Mouse (Mus musculus): ENCODE measurements around the gene Iqcf5. TPM values are rescaled to one million over a fixed set of nuclear protein-coding genes. Genes with fewer than 3 reads are reported as not detected.
"Not testable (repeated sequence)": the region's sequence is repeated elsewhere in the genome, so short reads cannot be mapped to it uniquely, and the experiment has no call there.

The Iqcf5 gene
- polyA plus RNA-seq, 1 experiment from 2014 or later = not detected

DNA sequence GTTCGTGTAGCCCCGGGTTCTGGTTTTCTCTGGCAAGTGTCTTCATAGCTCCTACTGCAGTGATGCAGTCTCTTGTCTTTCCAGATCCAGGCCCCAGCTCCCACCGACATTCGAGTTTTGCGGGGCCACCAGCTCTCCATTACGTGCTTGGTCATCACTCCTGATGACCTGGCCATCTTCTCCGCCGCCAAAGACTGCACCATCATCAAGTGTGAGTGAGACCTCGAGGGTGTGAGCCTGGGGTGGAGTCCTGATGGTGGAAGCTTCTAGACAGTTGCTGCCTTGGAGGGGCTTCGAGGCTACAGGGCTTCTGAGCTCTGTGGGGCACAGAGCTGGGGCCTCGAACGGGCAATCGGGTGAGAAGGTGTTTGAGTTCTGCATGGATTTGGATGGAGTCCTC lies 32.7 kb upstream of the Iqcf5 start:
- Histone ChIP-seq H3K36me3 (peaks cover 65% of the 10 kb centered on the region), H3K4me3 (no peak overlapping the region), H3K9ac (no peak overlapping the region), H3K27ac (no peak overlapping the region), H3K4me1 (peaks cover 12% of the 10 kb centered on the region), H3K9me3 (no peaks in the 10 kb centered on the region), H3K4me2 (no peak overlapping the region), H3K27me3 (no peaks in the 10 kb centered on the region)
- WGBS = 93% methylated on average over 13 of the region's 13 CpGs
- ATAC-seq (ENCODE audit: insufficient number of reproducible peaks, insufficient read depth, low FRiP score, low TSS enrichment, low read depth) = no peak

DNA sequence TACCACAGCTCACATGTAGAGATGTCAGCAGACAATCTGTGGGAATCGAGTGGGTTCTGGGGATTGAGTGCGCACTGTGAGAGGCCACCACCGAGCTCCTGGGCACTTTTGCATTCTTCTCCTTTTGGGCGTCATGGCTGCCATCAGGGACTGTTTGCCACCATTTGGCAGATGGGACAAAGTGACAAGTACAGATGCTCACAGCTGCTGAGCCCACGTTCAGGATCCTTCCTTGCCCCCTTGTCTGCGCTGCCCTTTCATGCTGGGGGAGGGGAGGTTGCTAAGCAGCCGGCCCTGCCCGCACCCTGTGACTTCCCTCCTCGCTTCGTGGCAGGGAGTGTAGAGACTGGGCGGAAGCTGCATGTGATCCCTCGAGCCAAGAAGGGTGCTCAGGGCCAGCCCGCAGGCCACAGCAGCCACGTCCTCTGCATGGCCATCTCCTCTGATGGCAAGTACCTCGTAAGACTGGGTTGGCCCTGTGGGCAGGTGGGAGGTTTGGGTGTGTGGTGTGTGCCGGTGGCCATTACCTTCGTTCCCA lies 31.7 kb upstream of the Iqcf5 start:
- 92% methylated on average over 17 of the region's 17 CpGs for WGBS
- Histone ChIP-seq H3K4me2 (no peak overlapping the region), H3K4me1 (peaks cover 11% of the 10 kb centered on the region), H3K27ac (no peak overlapping the region), H3K9ac (0 out of 2 replicates have a peak overlapping the region, but pooled peaks have one; percentile 36), H3K4me3 (no peak overlapping the region), H3K27me3 (no peaks in the 10 kb centered on the region), H3K9me3 (no peaks in the 10 kb centered on the region), H3K36me3 (peaks cover 65% of the 10 kb centered on the region)
- ATAC-seq (ENCODE audit: insufficient number of reproducible peaks, insufficient read depth, low FRiP score, low TSS enrichment, low read depth) = no peak

DNA sequence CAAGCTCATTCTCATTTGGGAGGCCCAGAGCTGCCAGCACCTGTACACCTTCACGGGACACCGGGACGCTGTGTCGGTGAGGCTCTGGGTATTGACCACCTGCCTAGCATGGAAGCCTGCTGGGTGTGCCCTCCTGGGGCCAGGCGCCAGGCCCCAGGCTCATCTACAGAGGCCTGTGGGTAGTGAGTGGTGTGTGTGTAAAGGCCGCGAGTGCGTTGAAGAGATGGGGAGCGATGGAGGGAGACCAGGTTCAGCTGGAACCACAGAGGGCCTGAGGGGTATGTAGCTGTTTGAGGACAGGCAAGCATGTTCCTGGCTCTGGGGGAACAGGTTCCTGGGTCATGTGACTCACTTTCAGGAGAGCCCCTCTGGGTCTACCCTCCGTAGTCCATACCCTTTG lies 31.2 kb upstream of the Iqcf5 start:
- no peak for ATAC-seq (ENCODE audit: insufficient number of reproducible peaks, insufficient read depth, low FRiP score, low TSS enrichment, low read depth)
- H3K27me3 ChIP-seq = no peaks in the 10 kb centered on the region
- WGBS = 95% methylated on average over 10 of the region's 10 CpGs

DNA sequence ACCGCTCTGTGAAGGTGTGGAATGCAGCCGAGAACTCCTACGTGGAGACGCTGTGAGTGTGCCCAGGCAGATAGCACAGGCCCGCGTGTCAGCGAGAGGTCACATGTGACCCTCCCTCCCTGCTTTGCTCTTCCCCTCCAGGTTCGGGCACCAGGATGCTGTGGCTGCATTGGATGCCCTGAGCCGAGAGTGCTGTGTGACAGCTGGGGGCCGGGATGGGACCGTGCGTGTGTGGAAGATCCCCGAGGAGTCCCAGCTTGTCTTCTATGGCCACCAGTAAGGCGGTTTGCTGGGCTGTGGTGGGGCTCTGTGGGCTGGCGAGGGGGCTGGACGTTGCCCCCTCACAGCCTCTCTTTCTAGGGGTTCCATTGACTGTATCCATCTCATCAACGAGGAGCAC lies 30.8 kb upstream of the Iqcf5 start:
- H3K9ac ChIP-seq = no peak overlapping the region
- H3K4me1 ChIP-seq = 0 out of 2 replicates have a peak, but pooled peaks cover 2% of the 10 kb centered on the region
- H3K9me3 ChIP-seq = no peaks in the 10 kb centered on the region
- no peak for ATAC-seq (ENCODE audit: insufficient number of reproducible peaks, insufficient read depth, low FRiP score, low TSS enrichment, low read depth)
- peaks cover 65% of the 10 kb centered on the region for H3K36me3 ChIP-seq
- no peak overlapping the region for H3K4me2 ChIP-seq
- no peak overlapping the region for H3K4me3 ChIP-seq
- no peaks in the 10 kb centered on the region for H3K27me3 ChIP-seq
- WGBS = 90% methylated on average over 17 of the region's 17 CpGs
- H3K27ac ChIP-seq = no peak overlapping the region

More for the DNA sequence above, 31.2 kb upstream of the Iqcf5 start:
- Histone ChIP-seq H3K4me3 (no peak overlapping the region), H3K4me2 (no peak overlapping the region), H3K9me3 (no peaks in the 10 kb centered on the region), H3K4me1 (peaks cover 6% of the 10 kb centered on the region), H3K9ac (0 out of 2 replicates have a peak overlapping the region, but pooled peaks have one; percentile 36), H3K36me3 (peaks cover 65% of the 10 kb centered on the region), H3K27ac (no peak overlapping the region)

DNA sequence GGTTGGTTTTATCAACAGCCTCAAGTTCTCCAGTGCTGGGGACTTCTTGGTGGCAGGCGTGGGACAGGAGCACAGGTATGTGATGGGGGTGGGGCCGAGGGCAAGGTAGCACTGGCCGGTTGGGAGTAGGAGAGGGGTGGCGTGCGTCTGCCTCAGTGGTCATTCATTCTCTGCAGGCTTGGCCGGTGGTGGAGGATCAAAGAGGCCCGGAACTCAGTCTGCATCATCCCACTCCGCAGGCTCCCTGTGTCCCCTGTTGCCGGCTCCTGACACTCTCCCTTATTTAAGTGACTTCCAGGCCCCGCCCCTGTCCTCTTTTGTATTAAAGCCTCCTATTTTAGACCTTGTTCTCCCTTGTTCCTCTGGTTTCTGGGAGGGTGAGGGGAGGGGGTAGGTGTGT lies 29.3 kb upstream of the Iqcf5 start:
- H3K4me2 ChIP-seq = no peak overlapping the region
- no peaks in the 10 kb centered on the region for H3K27me3 ChIP-seq
- no peaks in the 10 kb centered on the region for H3K4me1 ChIP-seq
- WGBS = 89% methylated on average over 10 of the region's 10 CpGs
- H3K4me3 ChIP-seq = no peak overlapping the region
- peaks cover 59% of the 10 kb centered on the region for H3K36me3 ChIP-seq
- no peak; the same call in 1 of the 2 replicates for ATAC-seq (ENCODE audit: insufficient number of reproducible peaks, insufficient read depth, low FRiP score, low TSS enrichment, low read depth)
- no peak overlapping the region for H3K9ac ChIP-seq
- no peaks in the 10 kb centered on the region for H3K9me3 ChIP-seq
- no peak overlapping the region for H3K27ac ChIP-seq

DNA sequence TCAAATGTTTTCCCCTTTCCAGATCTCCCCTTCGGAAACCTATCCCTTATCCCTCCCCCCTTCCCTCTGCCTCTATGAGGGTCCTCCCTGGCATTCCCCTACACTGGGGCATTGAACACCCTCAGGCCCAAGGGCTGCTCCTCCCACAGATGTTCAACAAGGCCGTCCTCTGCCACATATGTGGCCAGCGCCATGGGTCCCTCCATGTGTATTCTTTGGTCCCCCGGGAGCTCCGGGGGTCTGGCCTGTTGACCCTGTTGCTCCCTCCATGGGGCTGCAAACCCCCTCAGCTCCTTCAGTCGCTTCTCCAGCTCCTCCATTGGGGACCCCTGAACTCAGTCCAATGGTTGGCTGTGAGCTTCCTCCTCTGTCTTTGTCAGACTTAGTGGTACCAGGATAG lies 26.8 kb upstream of the Iqcf5 start:
- not testable (repeated sequence) for H3K27ac ChIP-seq; ATAC-seq (ENCODE audit: insufficient number of reproducible peaks, insufficient read depth, low FRiP score, low TSS enrichment, low read depth); H3K9ac ChIP-seq; H3K9me3 ChIP-seq; H3K4me1 ChIP-seq; H3K4me2 ChIP-seq; H3K4me3 ChIP-seq; H3K27me3 ChIP-seq
- 82% methylated on average over 6 of the region's 6 CpGs for WGBS
- H3K36me3 ChIP-seq = peaks cover 40% of the 10 kb centered on the region

DNA sequence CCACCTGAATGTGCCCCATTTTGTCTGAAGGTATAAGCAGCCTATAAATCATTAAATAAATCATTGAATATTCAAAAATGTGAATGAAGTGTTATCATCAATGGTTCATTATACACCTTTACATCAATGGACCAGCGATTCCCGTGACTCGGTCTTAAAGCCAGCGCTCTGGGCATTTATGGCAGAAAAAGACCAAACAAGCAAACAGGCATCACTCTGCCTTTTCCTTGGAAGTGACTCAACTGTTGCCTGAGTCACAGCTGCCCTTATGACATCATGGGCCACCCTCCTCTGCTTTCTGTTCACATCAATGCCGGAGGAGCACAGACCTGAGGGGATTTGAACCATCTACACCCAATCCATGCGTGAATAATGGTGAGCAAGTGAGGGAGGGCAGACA lies 14.7 kb upstream of the Iqcf5 start, which contains the start of gene Iqcf1:
Iqcf1 (plus strand) TSS at position 301 of the 400 bp plus-strand sequence.
- Histone ChIP-seq H3K4me3 (no peak within 1 kb of the TSS), H3K4me1 (no peaks in the 10 kb centered on the region), H3K36me3 (no peaks in the 10 kb centered on the region), H3K4me2 (no peak within 1 kb of the TSS), H3K9me3 (no peaks in the 10 kb centered on the region), H3K27ac (no peak within 1 kb of the TSS), H3K27me3 (no peaks in the 10 kb centered on the region), H3K9ac (no peak within 1 kb of the TSS)
- no peak for ATAC-seq (ENCODE audit: insufficient number of reproducible peaks, insufficient read depth, low FRiP score, low TSS enrichment, low read depth)
- WGBS = 89% methylated on average over 6 of the region's 6 CpGs

DNA sequence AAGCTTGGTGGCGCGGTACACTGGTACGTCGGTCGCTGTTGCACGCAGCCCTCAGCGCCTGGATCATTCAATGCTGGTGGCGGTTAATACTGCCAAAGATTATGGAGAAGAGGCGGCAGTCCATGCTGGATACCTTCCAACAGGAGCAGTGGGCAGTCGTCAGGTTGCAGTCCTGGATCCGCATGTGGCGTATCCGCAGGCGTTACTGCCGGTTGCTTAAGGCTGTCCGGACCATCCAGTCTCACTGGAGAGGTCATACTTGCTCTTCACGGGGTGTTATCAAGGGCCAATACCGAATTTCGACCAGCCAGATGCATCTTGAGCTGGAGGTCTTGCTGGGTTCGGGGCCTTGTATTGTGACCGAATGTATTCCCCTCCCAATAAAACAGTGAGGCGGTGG lies 12.5 kb upstream of the Iqcf5 start:
- Histone ChIP-seq H3K36me3 (no peaks in the 10 kb centered on the region), H3K27me3 (no peaks in the 10 kb centered on the region), H3K4me3 (no peak overlapping the region), H3K9me3 (no peaks in the 10 kb centered on the region), H3K4me2 (no peak overlapping the region), H3K27ac (no peak overlapping the region), H3K9ac (no peak overlapping the region), H3K4me1 (no peaks in the 10 kb centered on the region)
- WGBS = 90% methylated on average over 22 of the region's 22 CpGs
- no peak for ATAC-seq (ENCODE audit: insufficient number of reproducible peaks, insufficient read depth, low FRiP score, low TSS enrichment, low read depth)

DNA sequence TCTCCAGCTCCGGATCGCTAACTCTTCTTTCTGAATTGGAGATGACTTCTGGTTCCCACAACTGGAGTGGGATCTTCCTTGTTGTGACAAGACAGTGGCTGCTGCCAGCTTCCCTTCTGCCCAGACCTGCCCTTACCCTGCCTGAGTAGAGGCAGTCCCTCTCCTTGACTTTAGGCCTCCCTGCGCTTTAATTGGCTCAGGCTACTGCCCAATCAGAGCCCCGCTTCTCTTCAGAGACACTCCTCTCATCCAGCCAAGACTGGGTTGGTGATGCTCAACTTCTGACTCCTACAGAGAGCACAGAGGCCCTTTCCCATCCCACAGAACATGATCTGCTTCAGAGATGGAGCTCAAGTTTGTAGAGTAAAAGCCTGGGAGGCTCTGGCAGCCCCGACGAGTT lies 10.1 kb upstream of the Iqcf5 start:
- H3K4me1 ChIP-seq = no peaks in the 10 kb centered on the region
- no peaks in the 10 kb centered on the region for H3K27me3 ChIP-seq
- ATAC-seq (ENCODE audit: insufficient number of reproducible peaks, insufficient read depth, low FRiP score, low TSS enrichment, low read depth) = no peak
- H3K9me3 ChIP-seq = no peaks in the 10 kb centered on the region
- H3K36me3 ChIP-seq = no peaks in the 10 kb centered on the region
- no peak overlapping the region for H3K27ac ChIP-seq
- H3K4me3 ChIP-seq = no peak overlapping the region
- H3K4me2 ChIP-seq = no peak overlapping the region
- 72% methylated on average over 6 of the region's 6 CpGs for WGBS
- no peak overlapping the region for H3K9ac ChIP-seq

DNA sequence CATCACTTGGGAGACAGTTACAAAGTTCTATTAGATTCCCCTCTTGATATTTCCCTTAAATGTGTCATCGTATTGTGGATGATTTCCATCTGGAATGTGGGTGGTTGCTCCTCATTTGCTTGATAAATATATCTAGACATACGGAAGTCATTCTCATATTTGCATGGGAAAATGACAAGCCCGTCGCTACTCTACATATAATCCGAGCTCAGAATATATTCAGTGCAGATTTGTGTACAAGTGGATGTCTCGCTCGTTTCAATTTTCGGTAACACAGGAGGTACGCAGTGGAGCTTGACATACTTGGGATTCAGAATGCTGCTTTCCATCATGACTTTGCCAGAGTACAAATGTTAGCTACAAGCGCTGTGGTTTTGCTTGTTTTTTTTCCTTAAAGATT lies 5.0 kb upstream of the Iqcf5 start:
- 85% methylated on average over 10 of the region's 10 CpGs for WGBS
- H3K4me2 ChIP-seq = no peak overlapping the region
- no peak overlapping the region for H3K27ac ChIP-seq
- no peak overlapping the region for H3K9ac ChIP-seq
- no peak overlapping the region for H3K4me3 ChIP-seq
- no peak for ATAC-seq (ENCODE audit: insufficient number of reproducible peaks, insufficient read depth, low FRiP score, low TSS enrichment, low read depth)
- H3K27me3 ChIP-seq = no peaks in the 10 kb centered on the region
- H3K36me3 ChIP-seq = no peaks in the 10 kb centered on the region
- H3K9me3 ChIP-seq = no peaks in the 10 kb centered on the region
- H3K4me1 ChIP-seq = no peaks in the 10 kb centered on the region

DNA sequence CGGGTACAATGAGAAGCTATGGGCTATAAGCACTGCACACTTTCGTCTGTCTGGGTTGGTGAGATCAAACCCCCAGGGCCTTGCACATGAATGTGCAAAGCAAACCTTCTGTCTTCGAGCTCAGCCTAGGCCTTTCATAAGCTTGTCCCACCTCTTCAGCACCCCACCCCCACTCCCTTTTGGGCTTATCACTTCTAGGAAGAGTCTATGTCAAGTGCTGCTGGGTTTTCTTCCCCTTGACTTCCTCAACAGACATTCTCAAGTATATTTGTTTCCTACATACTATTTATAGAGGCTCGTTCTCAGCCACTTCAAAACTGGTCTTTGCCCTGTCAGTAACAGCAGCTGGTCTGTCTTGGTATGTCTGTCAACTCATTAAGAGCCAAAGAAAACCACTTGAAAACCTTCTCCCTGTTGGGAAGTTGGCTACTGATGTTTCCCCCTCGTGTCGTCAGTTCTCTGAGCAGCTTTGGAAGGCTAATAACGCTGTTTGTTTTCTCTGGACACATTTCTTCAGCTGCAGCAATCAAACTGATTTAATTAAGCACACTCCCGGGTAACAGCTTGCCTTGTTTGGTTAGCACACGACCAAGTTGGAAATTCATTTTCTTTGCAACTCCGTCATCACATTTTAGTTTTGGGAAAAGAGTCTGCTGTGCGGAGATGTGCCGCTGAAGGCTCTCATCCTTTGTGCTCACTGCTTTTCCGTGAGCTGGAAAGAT lies 1.5 kb upstream of the Iqcf5 start:
- no peaks in the 10 kb centered on the region for H3K36me3 ChIP-seq
- H3K27me3 ChIP-seq = no peaks in the 10 kb centered on the region
- H3K9me3 ChIP-seq = no peaks in the 10 kb centered on the region
- no peak overlapping the region for H3K27ac ChIP-seq
- no peak overlapping the region for H3K4me2 ChIP-seq
- H3K4me3 ChIP-seq = no peak overlapping the region
- 68% methylated on average over 13 of the region's 13 CpGs for WGBS
- ATAC-seq (ENCODE audit: insufficient number of reproducible peaks, insufficient read depth, low FRiP score, low TSS enrichment, low read depth) = no peak
- H3K4me1 ChIP-seq = no peaks in the 10 kb centered on the region
- H3K9ac ChIP-seq = no peak overlapping the region

DNA sequence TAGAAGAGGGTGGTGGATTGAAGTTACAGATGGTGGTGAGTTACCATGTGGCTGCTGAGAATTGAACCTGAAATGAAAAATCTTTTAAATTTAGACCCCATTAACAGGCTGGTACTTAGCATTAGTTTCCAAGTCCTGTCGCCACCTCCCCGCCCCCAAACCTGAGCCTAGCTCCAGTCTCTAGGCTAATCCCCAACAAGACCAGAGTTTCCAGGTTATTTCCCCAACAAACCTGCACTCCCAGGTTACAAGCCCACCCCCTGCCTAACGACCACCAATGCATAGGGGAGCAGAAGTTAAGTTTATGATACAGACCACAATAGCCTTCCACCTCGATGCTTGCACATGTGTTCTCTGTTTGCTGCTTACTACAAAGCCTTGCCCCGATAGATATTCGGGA lies 807 bp upstream of the Iqcf5 start:
- H3K9ac ChIP-seq = no peak overlapping the region
- no peak for ATAC-seq (ENCODE audit: insufficient number of reproducible peaks, insufficient read depth, low FRiP score, low TSS enrichment, low read depth)

More for the DNA sequence above, 807 bp upstream of the Iqcf5 start:
- H3K27me3 ChIP-seq = no peaks in the 10 kb centered on the region
- no peaks in the 10 kb centered on the region for H3K4me1 ChIP-seq
- no peaks in the 10 kb centered on the region for H3K9me3 ChIP-seq
- H3K4me2 ChIP-seq = no peak overlapping the region
- no peak overlapping the region for H3K4me3 ChIP-seq
- no peaks in the 10 kb centered on the region for H3K36me3 ChIP-seq
- no peak overlapping the region for H3K27ac ChIP-seq
- 67% methylated on average over 6 of the region's 6 CpGs for WGBS
